Mouse (Mus musculus) ES-Bruce4 (cell line): ENCODE data around the gene Astn2.

ENCODE experiments used
- CTCF ChIP-seq: IDR thresholded peaks from one replicate; pipeline ENCODE4 v1.8.1; 2011; ENCODE audit warnings: low read depth, low read length
- EP300 ChIP-seq: IDR thresholded peaks from 2 replicates; pipeline ENCODE4 v1.6.1; 2011; ENCODE audit warnings: low read depth, low read length; ENCODE audit not compliant: insufficient read depth
- POLR2A ChIP-seq: IDR thresholded peaks from one replicate; pipeline ENCODE4 v1.8.1; 2011; ENCODE audit warnings: low read length; ENCODE audit not compliant: insufficient read depth

GRCm38 (mm10) chr4:65663176-65663575 lies 741.2 kb downstream of the Astn2 start:
- TF ChIP-seq POLR2A, result no peak
- no peak for TF ChIP-seq CTCF
- no peak for TF ChIP-seq EP300
